Mouse (Mus musculus) liver, embryonic 14 days (tissue): Measurements from ENCODE around the gene Ralgps2. TPM values are rescaled to one million over a fixed set of nuclear protein-coding genes. Genes with fewer than 3 reads are reported as not detected.

ENCODE experiments used
- polyA plus RNA-seq: library from polyadenylated mRNA; depleted of rRNA; stranded (reverse); fragments of >200 nt; gene quantifications from 2 replicates; pipeline ENCODE4 v1.2.3, GENCODE M21; 2012; rRNA removed

Ralgps2 gene
- polyA plus RNA-seq: 4.0 and 4.2 TPM in 2 replicates

DNA sequence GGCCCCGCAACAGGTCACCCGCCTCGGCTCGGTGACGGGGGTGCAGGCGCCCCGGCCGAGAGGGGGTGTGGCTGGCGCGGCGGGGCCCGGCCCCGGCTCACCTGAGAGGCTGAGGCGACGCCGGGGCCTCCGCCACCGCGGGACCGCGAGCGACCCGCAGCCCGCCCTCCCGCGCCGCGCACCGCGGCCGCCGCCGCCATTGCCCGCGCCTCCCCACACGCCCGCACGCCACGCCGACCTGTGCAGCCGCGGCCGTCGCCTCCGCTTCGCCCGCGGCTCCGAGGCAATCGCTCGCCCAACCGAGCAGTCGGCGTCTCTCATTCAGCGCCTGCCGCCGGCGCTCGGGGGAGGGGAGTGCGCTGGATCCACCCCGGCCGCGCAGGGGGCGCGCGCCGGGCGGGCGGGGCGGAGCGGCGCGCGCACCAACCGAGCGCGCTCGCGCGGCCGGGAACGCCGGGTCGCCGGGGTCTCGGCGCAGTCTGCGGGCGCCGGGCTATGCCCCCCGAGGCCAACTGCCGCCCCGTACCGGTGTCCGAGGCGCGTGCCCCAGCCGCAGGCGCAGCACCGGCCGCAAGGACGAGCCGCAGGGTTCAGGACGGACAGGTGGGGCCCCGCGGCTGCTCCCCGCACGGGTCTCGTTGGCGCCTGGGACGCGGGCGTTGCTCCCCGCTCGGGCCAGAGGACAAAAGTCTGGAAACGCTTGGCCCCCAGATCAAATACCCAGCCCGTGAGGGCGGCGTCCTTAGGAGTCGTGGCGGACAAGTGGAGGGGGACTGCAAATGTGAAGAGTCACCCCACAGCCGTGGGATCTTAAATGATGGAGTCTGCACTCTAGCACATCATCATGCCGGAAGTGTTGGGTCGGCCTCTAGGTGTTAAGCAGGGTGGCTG, at the start of gene Ralgps2:
Gene Ralgps2, minus strand, starts transcription at position 376 of the 891 bp plus-strand sequence.

GRCm38 (mm10) chr1:156838177-156838576, 101.2 kb downstream of the Ralgps2 start, which contains the start of gene Angptl1:
Gene Angptl1, plus strand, starts transcription at chr1:156838562.

Other genes with a start within 250 kb of the Ralgps2 start
- 7.3 and 8.5 TPM in 2 replicates for gene Fam20b, start 220.5 kb downstream of the Ralgps2 start, polyA plus RNA-seq
- 0.03 and 0.63 TPM in 2 replicates for gene Angptl1, start 101.1 kb downstream of the Ralgps2 start, polyA plus RNA-seq
- not detected in 2 replicates for gene Tex35, start 169.1 kb upstream of the Ralgps2 start, polyA plus RNA-seq